Mouse (Mus musculus): ENCODE data around the gene Dner. TPM values are rescaled to one million over a fixed set of nuclear protein-coding genes. Genes with fewer than 3 reads are reported as not detected.

The Dner gene
- total and polyA plus RNA-seq, 3 experiments: not detected

- no peaks in the 10 kb centered on the region for H3K79me2 ChIP-seq (ENCODE audit: control insufficient read depth, insufficient read depth, low read length, poor library complexity)
- no peaks in the 10 kb centered on the region for H3K36me3 ChIP-seq (ENCODE audit: control insufficient read depth in 1 of 2, insufficient read depth in 2 of 2, low read length in 2 of 2)
- H3K4me1 ChIP-seq (ENCODE audit: control insufficient read depth in 1 of 2, insufficient read depth in 2 of 2, low read length in 2 of 2): no peaks in the 10 kb centered on the region
- no peak overlapping the region for H3K4me3 ChIP-seq (ENCODE audit: control insufficient read depth in 1 of 2, insufficient read depth in 1 of 2, low read depth in 2 of 2, low read length in 2 of 2)
- no peak for DNase-seq (ENCODE audit: low read depth, low spot score)
- H3K9me3 ChIP-seq (replicated peaks; ENCODE audit: insufficient read depth, low read length): no peaks in the 10 kb centered on the region
- H3K9ac ChIP-seq (ENCODE audit: control insufficient read depth, low read depth, low read length, poor library complexity, severe bottlenecking): no peak overlapping the region
- TF ChIP-seq CTCF (IDR thresholded peaks at IDR 0.05 in 2 of 3, conservative IDR thresholded peaks at IDR 0.05 in 1 of 3; ENCODE audit: control insufficient read depth in 1 of 3, insufficient read depth in 1 of 3, low read depth in 2 of 3, low read length in 3 of 3, poor library complexity in 1 of 3, severe bottlenecking in 1 of 3): no peak
- TF ChIP-seq HCFC1 (IDR thresholded peaks at IDR 0.05; ENCODE audit: low read depth, low read length): no peak
- no peak for TF ChIP-seq GABPA (IDR thresholded peaks at IDR 0.05; ENCODE audit: low read depth, low read length)
- TF ChIP-seq NRF1 (IDR thresholded peaks at IDR 0.05; ENCODE audit: insufficient read depth, low read depth, low read length, poor library complexity, severe bottlenecking): no peak
- no peak for TF ChIP-seq TBP (IDR thresholded peaks at IDR 0.05; ENCODE audit: low read depth, low read length)
- TF ChIP-seq KAT2A (conservative IDR thresholded peaks at IDR 0.05; ENCODE audit: low read depth, low read length): no peak
- no peaks in the 10 kb centered on the region for H3K27me3 ChIP-seq (ENCODE audit: control insufficient read depth in 1 of 2, insufficient read depth in 2 of 2, low read length in 2 of 2)
- no peak overlapping the region for H3K27ac ChIP-seq (ENCODE audit: control insufficient read depth, low read depth, low read length)
Measured at GRCm38 (mm10) chr1:84561387-84561786, 134.6 kb downstream of the Dner start.

GRCm38 (mm10) chr1:84556546-84557511 lies 139.2 kb downstream of the Dner start:
- Histone ChIP-seq H3K9ac (ENCODE audit: control insufficient read depth, low read depth, low read length, poor library complexity, severe bottlenecking) (no peak overlapping the region), H3K27me3 (ENCODE audit: control insufficient read depth in 1 of 2, insufficient read depth in 2 of 2, low read length in 2 of 2) (no peaks in the 10 kb centered on the region), H3K4me3 (ENCODE audit: control insufficient read depth in 1 of 2, insufficient read depth in 1 of 2, low read depth in 2 of 2, low read length in 2 of 2) (no peak overlapping the region), H3K4me1 (ENCODE audit: control insufficient read depth in 1 of 2, insufficient read depth in 2 of 2, low read length in 2 of 2) (no peaks in the 10 kb centered on the region), H3K27ac (ENCODE audit: control insufficient read depth, low read depth, low read length) (no peak overlapping the region), H3K36me3 (ENCODE audit: control insufficient read depth in 1 of 2, insufficient read depth in 2 of 2, low read length in 2 of 2) (no peaks in the 10 kb centered on the region), H3K79me2 (ENCODE audit: control insufficient read depth, insufficient read depth, low read length, poor library complexity) (no peaks in the 10 kb centered on the region), H3K9me3 (replicated peaks; ENCODE audit: insufficient read depth, low read length) (no peaks in the 10 kb centered on the region)
- no peak for DNase-seq (ENCODE audit: low read depth, low spot score)
- TF ChIP-seq ZMIZ1 (IDR thresholded peaks at IDR 0.05; ENCODE audit: low read depth, low read length) (no peak), JUND (IDR thresholded peaks at IDR 0.05; ENCODE audit: low read depth, low read length) (no peak), CHD2 (IDR thresholded peaks at IDR 0.05; ENCODE audit: low read length) (no peak), TCF12 (IDR thresholded peaks at IDR 0.05; ENCODE audit: low read depth, low read length) (no peak), MAZ (IDR thresholded peaks at IDR 0.05; ENCODE audit: low read depth, low read length) (no peak), CHD1 (IDR thresholded peaks at IDR 0.05; ENCODE audit: low read depth, low read length) (no peak), ETS1 (IDR thresholded peaks at IDR 0.05; ENCODE audit: low read depth, low read length) (no peak)

GRCm38 (mm10) chr1:84552005-84552404 lies 144.0 kb downstream of the Dner start:
- TF ChIP-seq TCF12 (IDR thresholded peaks at IDR 0.05; ENCODE audit: low read depth, low read length): no peak
- TF ChIP-seq BHLHE40 (IDR thresholded peaks at IDR 0.05; ENCODE audit: borderline replicate concordance, low read depth, low read length): no peak
- TF ChIP-seq CHD2 (IDR thresholded peaks at IDR 0.05; ENCODE audit: low read length): no peak
- TF ChIP-seq SMC3 (IDR thresholded peaks at IDR 0.05; ENCODE audit: low read depth, low read length): no peak
- TF ChIP-seq ZKSCAN1 (IDR thresholded peaks at IDR 0.05; ENCODE audit: low read depth, low read length): no peak
- TF ChIP-seq MAFK (IDR thresholded peaks at IDR 0.05; ENCODE audit: borderline replicate concordance, low read depth, low read length): no peak
- TF ChIP-seq POLR2AphosphoS5 (IDR thresholded peaks at IDR 0.05; ENCODE audit: borderline replicate concordance, low read depth, low read length): no peak
- TF ChIP-seq CHD1 (IDR thresholded peaks at IDR 0.05; ENCODE audit: low read depth, low read length): no peak
- TF ChIP-seq ZC3H11A (IDR thresholded peaks at IDR 0.05; ENCODE audit: low read depth, low read length): no peak
- no peak for TF ChIP-seq NELFE (IDR thresholded peaks at IDR 0.05; ENCODE audit: low read depth, low read length)
- no peak for TF ChIP-seq RAD21 (IDR thresholded peaks at IDR 0.05; ENCODE audit: low read depth, low read length)
- TF ChIP-seq MAX (IDR thresholded peaks at IDR 0.05; ENCODE audit: low read length): no peak
- TF ChIP-seq MEF2A (IDR thresholded peaks at IDR 0.05; ENCODE audit: extremely low read depth, insufficient replicate concordance, low read depth, low read length, poor library complexity, severe bottlenecking): no peak
- TF ChIP-seq MAZ (IDR thresholded peaks at IDR 0.05; ENCODE audit: low read depth, low read length): no peak
- TF ChIP-seq RCOR1 (IDR thresholded peaks at IDR 0.05; ENCODE audit: low read depth, low read length): no peak
- no peak for TF ChIP-seq TBP (IDR thresholded peaks at IDR 0.05; ENCODE audit: low read depth, low read length)
- H3K4me1 ChIP-seq (ENCODE audit: control insufficient read depth in 1 of 2, insufficient read depth in 2 of 2, low read length in 2 of 2): no peaks in the 10 kb centered on the region
- H3K27me3 ChIP-seq (ENCODE audit: control insufficient read depth in 1 of 2, insufficient read depth in 2 of 2, low read length in 2 of 2): no peaks in the 10 kb centered on the region
- no peaks in the 10 kb centered on the region for H3K79me2 ChIP-seq (ENCODE audit: control insufficient read depth, insufficient read depth, low read length, poor library complexity)
- H3K9me3 ChIP-seq (replicated peaks; ENCODE audit: insufficient read depth, low read length): no peaks in the 10 kb centered on the region
- H3K9ac ChIP-seq (ENCODE audit: control insufficient read depth, low read depth, low read length, poor library complexity, severe bottlenecking): no peak overlapping the region
- no peak overlapping the region for H3K27ac ChIP-seq (ENCODE audit: control insufficient read depth, low read depth, low read length)
- no peak overlapping the region for H3K4me3 ChIP-seq (ENCODE audit: control insufficient read depth in 1 of 2, insufficient read depth in 1 of 2, low read depth in 2 of 2, low read length in 2 of 2)
- no peaks in the 10 kb centered on the region for H3K36me3 ChIP-seq (ENCODE audit: control insufficient read depth in 1 of 2, insufficient read depth in 2 of 2, low read length in 2 of 2)
- no peak for DNase-seq (ENCODE audit: low read depth, low spot score)

All from MEL (cell line).